Mouse (Mus musculus) monocyte, adult 2 months (primary cell): ENCODE measurements around the gene Maz.

ENCODE experiments used
- DNase-seq, 2 experiments: peaks; one replicate each; pipeline ENCODE4 v3.0.0; 2022; ENCODE audit warnings: low spot score in 2 of 2, low read depth in 1 of 2

The Maz gene

DNA sequence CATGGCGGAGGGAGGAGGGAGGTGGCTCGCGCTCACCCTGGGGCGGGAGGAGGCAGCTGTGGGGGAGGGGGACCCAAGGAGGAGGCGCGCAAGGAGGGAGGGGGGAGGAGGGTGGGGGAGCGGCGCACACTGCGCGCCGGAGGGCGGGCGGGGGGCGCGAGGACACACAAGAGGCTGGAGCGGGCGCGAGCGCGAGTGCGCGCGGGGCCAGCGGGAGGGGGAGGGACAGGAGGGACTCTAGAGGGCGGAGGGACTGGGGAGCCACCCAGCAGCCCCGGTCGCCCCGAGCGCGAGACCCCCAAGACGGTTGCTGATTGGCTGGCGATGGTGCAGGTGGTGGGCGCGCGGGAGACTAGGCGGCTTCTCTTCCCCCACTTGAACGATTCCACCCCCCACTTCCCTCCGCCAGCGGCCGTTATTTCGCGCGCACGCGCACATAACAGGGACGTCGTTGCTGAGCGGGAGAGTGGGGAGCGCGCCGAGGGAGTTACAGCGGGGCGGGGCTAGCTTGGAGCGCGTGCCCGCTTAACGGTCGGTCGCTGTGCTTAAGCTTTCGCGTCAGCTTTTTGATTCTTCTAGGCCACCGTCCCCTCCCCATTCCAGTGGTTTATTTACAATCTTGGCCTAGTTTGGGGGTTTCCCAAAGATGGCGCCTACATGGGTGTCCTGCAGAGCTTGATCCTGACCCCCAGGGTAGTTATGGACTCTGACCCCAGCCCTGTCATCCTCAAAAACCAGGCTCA, at the start of gene Maz:
Gene Maz, minus strand, starts transcription at position 54 of the 743 bp plus-strand sequence.
- peak; percentile 97 to 98 for DNase-seq

DNA sequence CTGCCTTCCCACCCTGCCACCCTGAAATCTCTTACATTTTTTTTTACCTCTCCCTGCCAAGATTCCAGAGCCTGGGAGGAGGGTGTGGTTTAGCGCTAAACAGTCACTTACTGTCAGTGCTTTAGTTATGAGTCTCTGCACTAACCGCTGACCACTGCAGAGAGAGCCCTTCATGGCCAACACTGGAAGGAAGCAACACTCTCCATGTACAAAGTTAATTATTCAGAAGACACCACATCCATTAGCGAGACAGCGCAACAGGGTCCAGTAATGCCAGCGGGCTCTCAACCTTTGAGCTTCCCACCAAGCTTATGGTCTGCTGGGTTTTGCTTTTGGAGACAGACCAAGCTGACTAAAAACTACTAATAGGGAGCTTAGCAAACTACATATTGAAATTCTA, 49.4 kb upstream of the Maz start:
- no peak for DNase-seq

DNA sequence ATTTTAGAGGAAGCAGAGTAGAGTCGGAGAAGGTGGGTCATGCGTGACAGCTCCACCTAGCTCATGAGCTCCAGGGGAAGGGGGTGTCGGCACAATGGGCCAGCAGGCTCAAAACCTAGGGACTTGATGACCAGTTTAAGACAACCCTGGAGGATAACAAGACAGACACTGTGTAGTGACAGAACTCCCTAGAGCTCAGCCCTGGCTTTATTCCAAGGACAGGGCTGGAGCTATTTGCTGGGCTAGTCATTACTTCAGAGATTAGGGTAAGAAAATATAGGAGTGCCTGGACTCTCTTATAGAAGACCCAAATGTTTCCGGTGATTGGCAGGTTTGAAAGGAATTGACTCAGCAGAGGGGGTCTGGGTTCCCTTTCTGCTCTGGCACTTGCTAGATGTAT, 46.4 kb upstream of the Maz start:
- DNase-seq: no peak

DNA sequence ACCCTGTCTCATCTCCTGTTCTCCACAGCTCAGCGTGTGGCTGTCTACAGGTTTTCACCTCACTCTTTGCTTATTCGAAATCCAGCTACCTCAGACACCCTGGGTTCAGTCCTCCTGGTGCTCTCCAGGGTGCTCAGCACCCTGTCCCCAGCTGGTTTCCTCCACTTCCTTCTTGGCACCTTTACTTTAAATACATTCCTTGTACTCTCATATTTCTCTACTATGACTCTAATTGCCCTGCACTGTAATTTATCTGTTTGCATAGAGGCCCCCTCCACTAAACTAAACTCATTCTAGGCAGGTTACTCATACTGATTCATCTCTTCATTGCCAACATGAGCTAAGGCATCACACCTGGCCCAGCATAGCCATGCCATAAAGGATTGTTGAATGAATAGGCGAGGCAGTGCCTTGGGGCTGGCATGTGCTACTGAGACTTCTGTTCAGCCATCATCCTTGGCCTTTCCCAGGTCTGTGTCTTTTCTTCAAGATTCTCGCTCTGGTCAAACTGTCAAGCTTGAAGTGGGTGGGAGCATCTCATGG, 44.1 kb upstream of the Maz start:
- no peak for DNase-seq

DNA sequence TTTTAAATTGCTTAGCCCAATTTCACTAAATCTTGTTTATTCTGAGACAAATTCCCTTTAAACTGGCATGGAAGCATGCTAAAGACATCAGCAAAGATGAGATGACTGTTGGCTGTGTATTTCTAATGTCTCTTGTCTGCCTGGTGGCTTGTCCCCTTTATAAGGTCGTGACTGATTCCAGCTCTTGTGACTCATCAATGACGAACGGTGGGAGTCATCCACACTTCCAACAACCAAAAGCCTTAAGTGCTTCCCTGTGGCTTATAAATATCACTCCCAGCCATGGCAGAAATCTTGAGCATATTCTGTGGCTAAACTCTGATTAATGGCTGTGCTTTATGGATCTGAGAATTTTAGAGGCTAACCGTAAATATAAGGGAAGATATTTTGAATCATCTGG, 39.5 kb upstream of the Maz start:
- DNase-seq: no peak

DNA sequence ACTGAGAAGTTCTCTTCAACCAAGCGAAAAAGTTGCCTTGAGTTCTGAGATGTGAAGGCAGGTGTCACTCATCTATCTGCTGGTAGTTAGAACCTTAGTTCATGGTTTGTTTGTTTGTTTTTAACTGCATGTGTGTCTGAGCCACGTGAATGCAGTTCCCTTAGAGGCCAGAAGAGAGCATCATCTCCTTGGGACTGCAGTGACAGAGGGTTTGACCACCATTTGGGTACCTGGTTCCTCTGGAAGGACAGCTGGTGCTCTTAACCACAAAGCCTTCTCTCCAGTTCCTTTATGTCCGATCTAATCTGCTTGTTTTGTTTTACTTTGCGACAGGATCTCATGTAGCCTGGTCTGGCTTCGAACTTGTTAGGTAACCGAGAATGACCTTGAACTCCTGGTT, 38.7 kb upstream of the Maz start:
- no peak for DNase-seq

DNA sequence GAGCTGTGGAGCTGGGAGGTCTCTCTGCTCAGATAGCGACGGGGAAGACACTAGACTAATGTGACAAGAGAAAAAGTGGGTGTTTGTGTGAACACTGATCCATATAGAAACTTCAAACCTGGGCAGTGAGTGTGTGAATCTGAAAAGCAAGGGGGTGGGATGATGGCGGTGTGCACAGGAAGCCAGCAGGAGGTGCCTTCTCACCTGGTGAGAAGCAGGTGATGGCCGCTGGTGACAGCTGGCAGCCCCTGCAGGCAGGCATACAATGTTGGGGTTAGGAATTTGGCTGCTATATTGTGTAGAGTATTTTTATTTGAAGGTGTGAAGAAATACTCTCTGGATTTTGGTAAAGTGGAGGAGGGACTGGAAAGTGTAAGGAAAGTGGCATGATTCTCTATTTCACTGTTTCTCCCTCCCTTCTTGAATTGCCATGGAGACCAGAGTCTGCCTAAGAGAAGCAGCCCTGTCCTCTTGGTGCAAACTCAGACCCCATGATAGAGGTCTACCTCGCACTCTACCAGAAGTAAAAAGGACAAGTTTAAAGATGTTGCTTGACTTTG, 28.3 kb upstream of the Maz start:
- no peak for DNase-seq

DNA sequence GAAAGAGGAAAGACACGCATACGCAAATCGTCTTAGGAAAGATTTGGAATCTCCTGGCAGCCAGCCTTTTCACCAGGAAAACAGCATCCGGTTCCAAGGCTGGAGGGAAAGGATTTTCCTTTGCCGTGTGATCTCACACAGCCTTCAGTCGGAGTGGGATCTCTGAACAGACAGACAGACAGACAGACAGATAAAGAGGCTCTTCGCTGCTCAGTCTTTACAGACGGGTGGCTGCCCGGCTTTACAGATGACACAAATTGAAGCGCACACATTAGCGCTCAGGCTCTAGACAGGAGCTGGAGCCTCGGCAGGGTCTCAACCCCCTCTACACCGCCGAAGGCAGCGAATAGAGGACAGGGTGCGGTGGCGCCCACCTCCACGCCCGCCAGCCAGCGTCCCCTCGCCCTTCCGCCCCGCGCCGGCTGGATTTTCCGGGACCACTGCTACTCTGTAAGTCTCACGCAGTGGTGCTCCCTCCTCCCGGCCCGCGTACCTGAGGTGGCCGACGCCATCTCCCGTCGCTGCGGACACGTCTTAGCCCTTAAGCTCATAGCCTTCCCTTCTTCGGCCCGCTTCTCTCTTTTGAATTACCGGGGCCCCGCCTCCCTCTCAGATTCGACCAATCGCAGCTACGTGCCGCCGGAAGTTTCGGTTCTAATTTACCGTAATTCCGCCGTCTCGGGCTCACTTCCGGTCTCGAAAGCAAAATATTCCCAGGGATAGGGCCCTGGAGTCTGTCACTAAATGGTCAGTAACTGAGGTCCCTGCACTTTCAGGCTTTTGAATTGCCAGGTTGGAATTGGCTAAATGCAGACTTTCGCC, 15.2 kb upstream of the Maz start, which contains the start of gene Kif22:
Gene Kif22, minus strand, starts transcription at position 621 of the 822 bp plus-strand sequence.
- peak; percentile 48 to 81 for DNase-seq

DNA sequence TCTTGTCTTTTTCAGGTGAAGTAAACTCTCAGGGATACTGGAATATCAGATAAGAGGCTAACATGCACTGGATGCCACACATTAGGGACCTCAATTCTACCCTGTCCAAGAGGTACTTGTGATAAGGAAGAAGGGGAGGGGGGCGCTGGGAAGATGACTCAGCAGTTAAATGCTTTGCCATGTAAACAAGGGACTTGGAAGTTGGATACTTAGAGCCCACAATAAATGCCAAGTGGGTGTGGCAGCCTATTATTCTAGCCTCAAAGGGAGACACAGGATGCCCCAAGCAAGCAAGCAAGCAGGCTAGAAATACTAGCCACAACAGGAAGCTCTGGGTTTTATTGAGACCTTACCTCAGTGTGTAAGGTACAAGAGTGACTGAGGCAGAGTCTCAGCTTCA, 4.4 kb upstream of the Maz start:
- no peak for DNase-seq

DNA sequence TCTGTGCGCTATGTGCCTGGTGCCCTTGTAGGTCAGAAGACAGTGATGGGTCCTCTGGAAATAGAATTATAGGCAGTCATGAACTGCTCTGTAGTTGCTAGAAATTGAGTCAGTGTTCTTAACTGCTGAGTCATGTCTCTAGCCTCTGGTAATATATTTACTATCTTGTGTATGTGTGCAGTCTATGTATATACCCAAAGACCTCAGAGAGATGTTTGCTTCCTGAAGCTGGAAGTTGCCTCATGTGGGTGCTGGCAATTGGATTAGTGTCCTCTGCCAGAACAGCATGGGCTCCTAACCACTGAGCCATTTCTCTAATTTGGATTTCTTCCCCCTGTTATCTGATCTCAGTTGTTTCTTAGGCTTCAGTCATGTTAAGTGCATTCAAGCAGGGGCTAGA, 3.3 kb upstream of the Maz start:
- DNase-seq: no peak

DNA sequence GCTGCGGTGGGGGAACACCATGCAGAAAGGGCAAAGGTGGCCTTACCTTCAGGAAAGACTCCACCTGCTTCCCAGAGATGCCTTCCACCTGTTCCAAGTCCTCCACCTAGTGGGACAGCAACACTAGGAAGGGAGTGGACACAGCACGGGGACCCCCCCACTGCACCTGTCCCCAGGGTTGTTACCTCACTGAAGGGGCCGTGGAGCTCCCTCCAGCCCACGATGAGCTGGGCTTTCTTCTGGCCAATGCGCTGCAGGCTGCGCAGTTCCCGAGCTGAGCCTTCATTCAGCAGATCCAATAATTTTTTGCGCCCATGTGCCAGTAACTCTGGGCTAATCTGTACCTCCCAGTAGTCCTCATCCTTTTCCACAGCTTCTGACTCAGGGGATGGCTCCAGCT, 1.0 kb upstream of the Maz start:
- no peak for DNase-seq

DNA sequence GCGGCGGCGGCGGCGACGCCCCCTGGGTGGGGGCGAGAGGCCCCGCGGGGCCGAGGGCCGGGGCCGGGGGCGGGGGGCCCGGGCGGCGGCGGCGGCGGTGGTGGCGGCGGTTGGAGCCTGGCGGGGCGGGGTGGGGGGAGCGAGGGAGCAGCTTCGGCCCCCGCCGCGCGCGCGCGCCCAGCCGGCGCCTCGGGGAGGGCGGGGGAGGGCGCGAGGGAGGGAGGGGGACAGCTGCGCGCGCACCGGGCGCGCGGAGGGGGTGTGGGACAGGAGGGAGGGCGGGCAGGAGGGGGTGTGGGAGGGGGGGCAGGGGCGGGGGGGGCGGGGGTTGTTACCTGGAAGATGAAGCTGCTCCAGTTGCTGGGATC, 237 bp downstream of the Maz start:
- DNase-seq: no peak

DNA sequence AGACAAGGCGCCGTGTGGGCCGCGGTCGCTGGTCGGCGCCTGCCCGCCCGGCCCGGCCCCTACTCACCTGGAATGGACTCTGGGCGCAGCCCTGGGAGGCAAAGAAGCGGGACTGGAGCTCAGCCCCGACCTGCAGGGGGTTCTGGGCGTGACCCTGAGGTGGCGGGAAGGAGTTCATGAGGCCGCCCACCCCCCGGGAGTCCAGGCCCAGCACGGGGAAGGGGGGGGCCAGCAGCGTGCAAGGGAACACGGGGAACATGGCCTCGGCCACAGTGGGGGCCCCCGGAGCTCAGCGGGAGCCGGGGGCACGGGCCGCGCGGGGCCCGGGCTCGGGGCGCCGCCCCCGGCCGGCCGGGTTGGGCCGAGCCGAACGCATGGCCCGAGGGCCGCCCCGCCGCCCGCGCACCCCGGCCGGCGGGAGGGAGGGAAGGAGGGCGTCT, 656 bp downstream of the Maz start:
- DNase-seq: peak; percentile 18 to 34

DNA sequence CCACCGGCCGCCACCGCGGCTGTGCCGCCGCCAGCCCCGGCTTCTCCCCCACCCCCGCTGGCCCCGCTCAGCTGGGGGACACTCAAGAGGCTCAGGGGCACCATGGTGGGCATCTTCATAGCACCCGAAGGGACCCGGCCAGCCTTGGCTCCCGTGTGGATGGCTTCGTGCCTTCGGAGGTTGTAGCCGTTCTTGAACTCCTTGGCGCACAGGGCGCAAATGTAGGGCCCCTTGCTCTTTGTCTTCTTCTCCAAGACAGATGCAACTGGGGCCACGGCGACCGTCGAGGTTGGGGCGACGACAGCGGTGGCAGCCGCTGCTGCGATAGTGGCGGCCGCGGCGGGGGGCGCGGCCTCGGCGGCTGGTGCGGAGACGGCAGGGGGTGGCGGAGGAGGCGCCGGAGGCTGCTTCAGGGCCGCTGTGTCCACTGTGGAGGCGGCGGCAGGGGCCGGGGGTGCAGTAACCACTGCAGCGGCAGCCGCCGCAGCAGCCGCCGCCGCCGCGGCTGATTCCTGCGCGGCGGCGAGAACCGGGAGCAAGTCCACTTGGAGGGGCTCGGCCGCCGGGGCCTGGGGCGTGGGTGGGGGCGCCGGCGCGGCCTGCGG, 1.2 kb downstream of the Maz start:
- DNase-seq: no peak

DNA sequence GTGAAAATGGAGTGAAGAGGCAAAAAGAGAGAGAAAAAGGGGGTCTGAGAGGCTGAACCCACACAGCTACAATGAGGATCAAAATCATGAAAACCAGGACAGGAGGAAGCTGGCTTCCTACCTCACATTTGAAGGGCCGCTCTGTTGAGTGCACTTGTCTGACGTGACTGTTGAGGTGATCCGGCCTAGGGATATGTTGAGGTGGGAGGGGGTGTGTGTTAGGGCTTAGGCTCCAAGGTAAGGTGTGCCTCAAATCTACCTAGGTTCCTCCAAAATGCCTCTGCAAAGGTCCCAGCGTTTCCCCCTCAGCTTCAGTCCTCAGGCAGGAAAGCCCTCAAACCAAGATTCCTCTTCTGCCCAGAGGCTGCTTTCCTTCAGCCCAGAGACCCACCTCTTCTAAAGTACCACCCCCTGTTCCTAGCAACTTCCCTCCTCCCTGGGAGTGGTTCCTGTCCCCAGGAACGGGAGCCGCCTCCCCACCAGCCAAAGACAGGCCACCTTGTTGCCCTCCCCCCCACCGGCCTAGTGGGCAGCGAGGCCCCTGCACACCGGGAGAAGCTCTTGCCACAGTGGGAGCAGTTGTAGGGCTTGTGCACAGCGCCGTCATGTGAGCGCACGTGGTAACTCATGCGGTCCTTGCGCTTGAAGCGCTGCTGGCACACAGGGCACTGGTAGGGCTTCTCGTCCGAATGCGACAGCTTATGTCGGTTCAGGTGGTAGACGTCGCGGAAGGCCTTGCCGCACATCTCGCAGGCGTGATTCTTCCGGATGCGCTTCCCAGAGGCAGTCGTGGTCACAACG, 1.9 kb downstream of the Maz start:
- peak; percentile 42 to 64 for DNase-seq

DNA sequence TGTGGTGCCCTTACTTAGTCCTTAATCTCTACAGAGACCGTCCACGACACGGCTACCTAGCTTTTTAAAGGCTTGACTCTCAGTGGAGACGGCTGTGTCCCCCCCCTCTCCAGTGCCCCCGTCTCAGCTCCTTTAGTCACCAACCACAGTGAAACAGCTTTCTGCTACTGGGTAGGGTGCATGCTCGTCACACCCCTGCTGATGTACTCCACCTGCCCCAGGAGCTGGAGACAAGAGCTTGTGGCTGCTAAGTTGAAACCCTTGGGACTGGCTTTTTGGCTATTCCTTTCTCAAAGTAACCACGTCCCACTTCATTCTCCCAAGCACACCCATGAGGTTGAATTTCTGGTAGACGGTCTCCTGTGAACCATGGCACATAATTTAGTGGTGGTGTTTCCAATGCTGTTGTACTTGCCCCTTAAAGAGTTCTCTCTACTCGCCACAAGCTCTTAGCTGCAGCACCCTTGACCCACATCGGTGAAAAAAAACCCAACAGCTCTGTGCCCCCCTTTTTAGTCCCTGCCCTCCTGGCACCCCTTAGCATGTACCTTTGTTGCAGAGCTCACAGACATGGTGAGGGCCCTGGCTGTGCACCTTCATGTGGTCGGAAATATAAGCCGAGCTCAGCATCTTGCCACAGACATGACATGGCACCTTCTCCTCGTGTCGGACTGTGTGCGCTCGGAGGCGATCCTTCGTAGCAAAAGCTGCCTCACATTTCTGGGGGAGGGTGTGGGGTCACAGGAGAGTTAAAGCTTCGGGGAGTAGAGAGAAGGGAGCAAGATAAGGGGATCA, 2.7 kb downstream of the Maz start:
- no peak for DNase-seq

DNA sequence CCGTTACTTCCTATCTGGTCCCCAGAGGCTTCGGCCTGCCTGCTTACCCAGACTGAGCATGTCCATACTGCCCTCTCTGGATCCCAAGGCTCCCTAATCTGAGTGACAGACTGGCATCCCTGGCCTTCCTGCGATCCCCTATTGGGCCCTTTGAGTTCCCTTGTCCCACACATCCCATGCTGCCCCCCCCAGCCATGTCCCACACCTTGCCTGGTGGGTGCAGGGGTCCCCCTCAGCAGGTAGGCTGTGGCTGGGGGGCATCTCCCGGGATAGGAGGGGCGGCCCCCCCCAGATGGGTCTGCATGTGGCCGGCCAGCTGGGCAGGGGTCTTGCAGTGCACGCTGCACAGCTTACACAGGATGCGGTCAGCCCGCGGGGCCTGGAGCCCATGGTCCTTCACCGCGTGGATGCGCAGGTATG, 3.6 kb downstream of the Maz start:
- DNase-seq: no peak

DNA sequence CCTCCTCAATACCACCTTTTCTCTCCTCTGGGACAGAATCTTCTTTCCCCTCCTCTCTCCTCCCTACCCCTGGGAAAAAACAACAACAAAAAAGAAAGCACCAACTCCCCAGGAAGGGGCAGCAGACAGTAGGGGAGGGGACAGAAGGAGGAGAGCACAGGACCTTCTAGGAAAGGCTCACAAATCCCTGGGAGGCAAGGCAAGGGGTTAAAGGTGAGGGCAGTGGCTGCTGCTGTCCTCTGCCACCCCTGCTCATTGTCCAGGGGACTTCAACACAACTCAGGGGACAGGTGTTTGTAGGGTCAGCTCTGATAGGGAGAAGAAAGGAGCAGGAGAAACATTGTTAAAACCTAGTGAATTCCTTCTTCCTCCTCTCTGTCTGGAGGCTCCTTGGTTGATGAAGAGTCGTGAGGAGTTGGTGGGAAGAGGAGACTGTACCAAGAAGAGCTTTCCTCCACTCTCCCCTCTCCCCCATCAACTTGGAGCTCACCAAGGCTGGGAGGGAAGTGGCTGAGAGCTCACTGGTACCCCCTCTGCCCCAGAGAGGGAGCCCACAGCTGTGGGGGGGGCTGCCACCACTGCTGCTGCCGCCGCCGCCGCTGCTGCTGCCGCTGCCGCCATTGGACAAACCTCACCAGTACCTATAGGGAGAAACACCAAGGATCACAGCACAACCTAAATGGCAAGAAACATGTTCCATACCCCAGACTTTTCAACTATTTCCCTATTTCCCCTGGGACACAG, 4.1 kb downstream of the Maz start:
- DNase-seq: no peak
